Mouse (Mus musculus) gastrocnemius, adult 18-20 months (tissue): Measurements from ENCODE around the gene Rmi1. TPM values are rescaled to one million over a fixed set of nuclear protein-coding genes. Genes with fewer than 3 reads are reported as not detected.
A peak's percentile ranks its signal among the peaks of the same experiment; 100 is the strongest.
"Not testable (repeated sequence)": the region's sequence is repeated elsewhere in the genome, so short reads cannot be mapped to it uniquely, and the experiment has no call there.

Experiments
- DNase-seq: peaks from one replicate; pipeline ENCODE4 v3.0.0; 2021; ENCODE audit warnings: low spot score
- total RNA-seq, 2 experiments: library from RNA; stranded (reverse); gene quantifications; 2 replicates each; pipeline ENCODE4 v1.2.3; 2021

Gene Rmi1
- total RNA-seq, 2 experiments from 2014 or later, result 5.3 to 6.7 TPM

DNA sequence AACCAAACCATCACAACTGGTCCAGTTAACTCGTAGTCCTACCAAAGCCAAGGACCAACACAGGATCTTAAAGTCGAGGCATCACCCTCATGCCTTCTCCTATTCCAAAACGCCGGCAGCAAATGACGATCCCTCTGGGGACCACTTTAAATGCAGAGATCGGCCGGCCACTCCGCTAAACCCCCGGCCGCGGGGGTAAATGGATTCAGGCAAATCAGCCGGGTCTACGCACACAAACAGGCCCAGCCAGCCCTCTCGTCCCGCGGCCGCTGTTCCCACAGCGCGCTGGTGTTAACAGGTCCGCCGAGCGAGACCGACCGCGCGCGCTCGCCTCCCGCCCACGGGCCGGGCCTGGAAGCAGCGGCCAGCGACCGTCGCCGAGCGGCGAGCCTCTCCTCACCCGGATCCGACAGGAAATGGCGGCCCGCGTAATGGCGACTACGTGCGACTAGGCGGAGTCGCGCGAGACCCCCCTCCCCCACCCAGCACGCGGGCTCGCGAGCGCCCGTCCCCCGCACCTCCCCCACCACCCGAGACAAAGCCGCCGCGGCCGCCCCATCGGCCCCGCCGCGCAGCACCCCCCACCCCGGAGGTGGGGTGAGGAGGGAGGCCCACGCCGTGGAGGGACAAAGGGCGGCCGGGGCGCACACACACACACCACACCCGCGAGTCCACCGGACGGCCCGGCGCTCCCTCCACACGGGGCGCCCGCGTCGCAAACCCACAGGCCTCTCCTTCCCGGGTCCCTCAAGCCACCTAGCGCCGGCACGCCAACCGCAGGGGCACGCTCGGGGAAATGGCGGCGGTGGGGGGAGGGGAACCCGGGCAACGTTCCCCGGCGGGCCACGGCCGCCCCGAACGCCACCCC lies 679 bp upstream of the Rmi1 start:
- peak; percentile 51 for DNase-seq

DNA sequence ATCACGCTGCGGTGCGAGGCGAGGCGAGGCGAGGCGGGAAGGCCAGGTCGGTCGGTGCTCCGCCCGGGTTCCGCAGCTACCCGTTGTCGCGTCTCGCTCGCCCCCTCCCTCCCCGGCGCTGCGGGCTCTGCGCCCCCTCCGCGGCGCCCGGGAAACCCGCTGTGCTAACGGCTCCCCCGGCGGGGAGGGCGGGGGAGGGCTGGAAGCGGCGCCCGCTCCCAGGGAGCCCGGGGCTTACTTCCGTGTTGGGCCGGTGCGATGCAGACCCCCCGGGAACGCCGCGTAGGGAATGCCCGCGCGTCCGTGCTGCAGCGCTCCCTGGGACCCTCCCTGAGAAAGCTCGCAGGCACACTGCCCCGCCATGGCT lies 679 bp downstream of the Rmi1 start:
- no peak for DNase-seq

DNA sequence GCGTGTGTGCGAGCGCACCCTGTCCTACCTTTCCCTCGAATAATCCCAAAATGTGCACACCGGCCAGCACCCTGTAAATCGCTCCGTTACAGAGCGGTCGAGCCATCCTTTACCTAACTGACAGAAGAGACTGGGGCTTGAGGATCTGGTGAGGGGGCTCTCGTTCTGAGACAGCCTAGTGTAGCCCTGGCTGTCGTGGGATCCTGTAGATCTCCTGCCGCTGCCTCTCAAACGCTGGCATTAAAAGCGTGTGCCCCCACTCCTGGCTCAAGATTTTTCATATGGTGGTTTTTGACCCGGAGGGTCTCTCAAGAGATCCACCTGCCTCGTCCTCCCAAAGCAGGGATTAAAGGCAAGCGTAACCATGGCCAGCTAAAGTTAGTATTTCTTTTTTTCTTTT lies 1.2 kb downstream of the Rmi1 start, which contains the start of gene Hnrnpk:
Hnrnpk (minus strand) TSS at position 101 of the 400 bp plus-strand sequence.
- not testable (repeated sequence) for DNase-seq

DNA sequence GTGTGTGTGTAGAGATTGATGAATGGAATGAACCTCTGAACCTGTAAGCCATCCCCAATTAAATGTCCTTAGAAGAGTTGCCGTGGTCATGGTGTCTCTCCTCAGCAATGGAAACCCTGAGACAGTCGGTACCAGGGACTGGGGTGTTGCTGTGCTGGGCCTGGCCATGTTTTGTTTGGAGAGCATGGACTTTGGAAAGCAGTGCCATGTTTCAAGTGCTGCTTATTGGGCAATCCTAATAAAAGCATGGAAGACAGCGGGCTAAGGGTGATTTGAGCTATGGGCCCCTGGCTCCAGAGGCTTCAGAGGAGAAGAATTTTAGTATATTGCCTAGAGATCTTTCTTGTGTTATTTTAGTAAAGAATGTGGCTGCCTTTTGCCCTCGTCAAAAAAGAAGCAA lies 9.0 kb downstream of the Rmi1 start:
- DNase-seq, result no peak

DNA sequence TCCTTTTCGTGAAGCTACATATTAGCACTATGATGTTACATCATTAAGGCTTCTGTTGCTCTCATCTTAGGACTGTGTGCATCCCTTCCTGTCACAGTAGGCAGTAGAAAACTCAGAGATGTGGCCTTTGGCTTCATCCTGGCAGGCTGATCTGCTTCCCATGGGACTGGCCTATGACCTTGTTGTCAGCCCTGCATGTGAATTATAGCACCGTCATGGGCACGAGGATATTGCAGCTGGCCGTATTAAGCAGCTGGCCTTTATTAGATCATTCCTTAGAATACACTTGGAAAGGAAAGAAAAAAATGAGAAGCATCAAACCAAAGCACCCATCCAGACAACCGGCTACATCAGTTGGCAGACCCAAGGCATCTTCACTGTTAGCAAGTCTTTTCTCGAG lies 13.3 kb downstream of the Rmi1 start:
- peak; percentile 33 for DNase-seq

DNA sequence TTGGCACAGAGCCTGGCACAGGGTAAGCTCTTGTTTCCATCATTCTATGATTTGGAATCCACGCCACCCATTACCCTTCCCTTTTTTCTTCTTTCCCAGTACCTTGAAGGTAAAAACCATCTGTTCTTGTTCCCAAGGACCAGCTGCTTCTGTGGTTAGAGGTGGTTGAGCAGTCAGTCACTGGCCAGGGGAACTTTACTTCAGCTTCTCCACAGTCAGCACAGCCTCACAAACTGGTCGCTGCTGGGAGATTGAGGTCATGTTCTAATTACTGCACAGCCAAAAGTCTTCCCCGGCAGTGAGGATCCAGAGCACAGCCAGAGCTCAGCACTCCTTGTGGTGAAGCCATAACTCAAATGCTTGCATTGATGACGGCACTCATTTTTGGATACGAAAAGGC lies 13.8 kb downstream of the Rmi1 start:
- DNase-seq, result peak; percentile 37

DNA sequence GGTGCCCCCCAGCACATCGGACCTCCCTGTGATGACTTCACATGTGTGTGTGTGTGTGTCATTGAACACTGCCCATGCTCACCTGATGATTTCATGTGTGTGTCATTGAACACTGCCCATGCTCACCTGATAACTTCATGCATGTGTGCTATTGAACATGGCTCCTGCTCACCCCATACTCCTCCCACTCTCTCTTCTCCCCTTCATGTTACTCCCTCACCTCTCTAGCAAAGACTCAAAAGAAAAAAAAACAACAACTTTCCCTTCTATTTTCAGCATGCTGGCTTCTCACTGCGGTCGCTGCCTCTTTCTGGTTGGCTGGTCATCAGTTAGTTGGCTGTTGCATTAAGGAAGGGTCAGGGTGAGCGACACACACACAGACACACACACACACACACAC lies 16.6 kb downstream of the Rmi1 start:
- no peak for DNase-seq

DNA sequence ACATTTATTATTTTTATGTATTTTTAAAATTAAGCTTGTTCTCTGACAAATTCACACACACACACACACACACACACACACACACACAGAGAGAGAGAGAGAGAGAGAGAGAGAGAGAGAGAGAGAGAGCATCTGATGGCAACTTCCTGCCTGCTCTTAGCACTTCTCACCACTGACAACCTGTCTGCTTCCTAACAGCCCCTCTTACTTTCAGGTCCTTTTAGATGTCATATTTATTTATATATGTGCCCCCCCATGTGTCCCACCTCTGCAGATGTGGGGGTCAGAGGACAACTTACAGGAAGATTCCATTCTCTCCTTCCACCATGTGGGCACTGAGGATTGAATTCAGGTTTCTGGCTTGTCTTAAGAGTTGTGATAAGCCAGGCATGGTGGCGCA lies 17.2 kb downstream of the Rmi1 start:
- DNase-seq, result no peak

DNA sequence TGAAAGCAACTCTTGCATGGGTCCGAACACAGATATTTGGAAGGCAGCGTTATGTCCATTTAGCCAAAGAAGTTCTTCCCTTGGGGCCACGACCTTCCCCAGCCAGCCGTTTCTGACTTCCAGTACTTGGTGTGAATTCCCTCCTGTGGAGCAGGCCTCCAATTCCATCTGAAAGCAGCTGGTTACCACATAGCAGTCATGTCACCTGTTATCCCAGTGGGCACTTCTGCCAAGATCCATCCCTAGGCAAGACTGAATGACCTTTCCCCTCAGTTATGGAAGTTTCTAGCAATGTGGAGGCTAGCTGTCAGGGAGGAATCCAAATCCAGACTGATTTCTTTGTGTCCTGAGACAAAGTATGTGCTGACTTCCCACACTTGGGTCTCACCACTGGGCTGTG lies 19.0 kb downstream of the Rmi1 start:
- DNase-seq, result no peak

DNA sequence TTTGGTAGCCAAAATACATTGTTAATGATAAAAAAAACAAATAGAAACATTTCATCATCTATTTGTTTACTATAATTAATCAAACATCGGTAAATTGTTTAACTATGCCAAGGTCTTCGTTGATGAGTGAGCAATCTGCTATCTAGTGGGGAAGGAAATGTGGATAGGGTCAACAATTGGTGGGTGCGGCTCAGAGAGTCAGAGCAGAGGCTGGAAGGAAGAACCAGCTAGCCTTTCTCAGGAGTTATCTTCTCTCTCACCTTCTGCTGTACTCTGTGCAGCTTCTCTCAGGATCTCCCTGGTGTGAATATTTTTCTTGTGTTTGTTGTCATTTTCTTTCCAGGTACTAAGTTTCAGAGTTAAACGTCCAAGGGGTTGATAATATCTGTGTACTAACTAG lies 20.2 kb downstream of the Rmi1 start:
- no peak for DNase-seq

DNA sequence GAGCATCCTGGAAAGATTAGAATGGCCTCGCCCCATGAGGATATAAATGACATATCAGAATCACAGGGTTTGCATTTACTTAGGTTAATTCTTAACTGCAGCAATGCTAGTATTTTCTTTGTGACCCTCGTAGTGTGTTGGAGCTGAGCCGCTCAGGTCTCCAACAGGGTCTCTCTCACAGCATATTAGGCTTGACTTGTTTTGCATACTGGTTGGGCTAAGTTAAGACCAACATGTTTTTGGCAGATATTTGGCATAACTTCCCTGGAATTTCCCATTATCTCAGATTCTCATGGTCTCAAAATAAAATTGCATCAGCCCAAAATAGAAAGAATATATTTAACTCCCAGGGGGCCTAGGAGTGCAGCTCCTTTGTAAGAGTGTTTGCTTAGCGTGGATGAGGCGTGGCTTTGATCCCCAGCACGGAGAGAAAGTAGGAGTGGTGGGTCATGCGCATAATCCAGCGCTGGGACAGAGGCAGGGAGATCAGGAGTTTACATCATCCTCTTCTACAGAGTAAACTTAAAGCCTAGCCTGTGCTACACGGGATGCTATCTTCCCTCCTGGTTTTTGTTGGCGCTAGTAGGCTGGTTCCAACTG lies 21.1 kb downstream of the Rmi1 start:
- no peak for DNase-seq

DNA sequence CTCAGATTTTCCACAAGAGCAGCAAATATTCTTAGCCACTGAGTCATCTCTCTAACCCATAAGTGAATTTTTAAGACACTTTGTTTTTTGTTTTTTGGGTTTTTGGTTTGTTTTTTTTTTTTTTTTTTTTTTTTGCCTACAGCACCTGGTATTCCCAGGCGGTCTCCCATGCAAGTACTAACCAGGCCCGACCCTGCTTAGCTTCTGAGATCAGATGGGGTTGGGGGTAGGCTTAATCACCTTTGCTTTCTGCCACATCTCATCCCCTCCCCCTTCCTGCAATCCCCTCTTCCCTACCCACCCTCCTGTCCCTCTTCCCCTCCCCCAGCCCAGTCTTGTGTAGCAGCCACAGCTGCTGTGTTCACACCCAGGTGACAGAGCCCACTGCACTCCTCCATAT lies 37.7 kb downstream of the Rmi1 start:
- DNase-seq, result no peak

DNA sequence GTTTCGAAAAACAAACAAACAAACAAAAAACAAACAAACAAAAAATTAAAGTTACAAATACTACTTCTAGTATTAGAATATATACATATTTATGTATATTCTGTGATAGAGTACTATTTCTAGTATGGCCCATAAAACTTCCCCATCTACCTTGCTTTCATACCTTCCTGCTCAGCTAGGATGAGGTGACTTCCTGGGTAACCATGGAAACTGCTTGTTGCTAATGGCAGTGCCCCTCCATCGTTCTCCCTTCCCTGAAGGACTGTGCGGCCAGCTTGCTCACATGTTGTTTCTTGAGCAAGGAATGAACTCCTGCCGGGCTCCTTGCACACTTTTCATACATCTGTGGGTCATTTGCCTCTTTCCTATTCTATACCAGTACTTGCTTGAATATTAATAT lies 41.3 kb downstream of the Rmi1 start:
- DNase-seq, result no peak

DNA sequence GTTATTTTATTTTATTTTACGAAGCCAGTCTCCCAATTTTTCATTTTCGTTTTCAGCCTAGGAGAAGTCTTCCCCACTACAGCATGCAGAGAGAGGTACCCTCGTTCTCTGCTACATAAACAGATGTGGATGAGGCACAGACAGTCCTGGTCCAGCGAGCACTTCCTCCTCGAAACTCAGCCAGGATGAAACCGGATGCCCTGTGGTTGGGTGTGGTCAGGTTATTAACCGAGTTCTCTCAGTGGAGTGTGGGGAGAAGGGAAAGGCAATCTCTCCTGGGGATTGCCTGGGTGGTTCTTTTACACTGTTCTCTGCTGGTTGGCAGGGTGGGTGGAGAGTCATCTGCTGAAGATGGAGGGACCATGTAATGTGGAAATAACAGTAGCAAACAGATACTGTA lies 41.7 kb downstream of the Rmi1 start:
- DNase-seq, result peak; percentile 11

DNA sequence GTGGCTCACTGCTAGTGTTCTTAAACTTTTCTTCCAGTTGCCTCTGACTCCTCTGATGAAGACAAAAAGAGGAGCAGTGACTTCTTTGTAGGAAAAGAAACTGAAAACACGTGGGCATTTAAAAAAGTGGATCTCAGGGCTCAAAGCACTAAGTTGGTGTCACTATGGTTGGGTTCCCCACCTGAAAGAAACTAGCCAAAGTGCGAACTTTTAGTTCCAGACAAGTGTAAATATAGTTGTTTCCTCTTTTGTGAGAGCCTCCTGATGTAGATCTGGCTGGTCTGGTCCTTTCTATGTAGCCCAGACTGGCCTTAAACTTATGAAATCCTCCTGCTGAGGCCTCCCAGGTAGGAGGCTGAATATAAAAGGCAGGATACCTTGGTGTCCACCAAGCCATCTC lies 44.5 kb downstream of the Rmi1 start:
- no peak for DNase-seq

DNA sequence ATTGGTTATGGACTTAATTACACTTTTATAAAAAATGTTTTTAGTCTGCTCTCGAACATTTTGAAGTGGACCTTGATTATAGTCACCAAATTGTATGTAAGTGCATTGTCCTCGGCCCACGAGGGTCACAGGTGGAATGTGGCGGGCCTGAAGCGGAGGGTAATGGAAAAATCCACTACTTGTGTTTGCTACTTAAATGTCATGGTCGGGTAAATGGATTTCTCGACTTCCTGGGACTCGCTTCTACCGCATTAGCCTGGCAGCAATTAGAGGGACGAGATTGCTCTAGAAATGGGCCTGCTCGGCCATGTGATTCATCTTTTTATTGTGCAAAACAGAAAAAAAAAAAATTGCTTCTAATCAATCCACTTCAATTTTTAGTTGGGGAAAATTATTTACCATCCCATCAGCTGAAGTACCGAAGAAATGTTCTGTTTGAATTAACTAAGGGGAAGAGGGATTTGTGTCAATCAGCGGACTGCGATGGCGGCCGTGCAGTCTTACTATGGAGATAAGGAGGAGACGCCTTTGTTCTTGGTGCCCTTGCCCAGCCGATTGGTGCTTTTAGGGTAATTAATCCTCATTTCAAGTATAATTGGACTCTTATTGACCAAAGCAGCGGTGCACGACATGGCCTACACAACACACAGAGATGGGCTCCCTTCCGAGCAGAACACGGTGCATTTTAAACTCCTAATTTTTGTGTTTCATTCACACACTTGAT lies 48.6 kb downstream of the Rmi1 start:
- no peak for DNase-seq

DNA sequence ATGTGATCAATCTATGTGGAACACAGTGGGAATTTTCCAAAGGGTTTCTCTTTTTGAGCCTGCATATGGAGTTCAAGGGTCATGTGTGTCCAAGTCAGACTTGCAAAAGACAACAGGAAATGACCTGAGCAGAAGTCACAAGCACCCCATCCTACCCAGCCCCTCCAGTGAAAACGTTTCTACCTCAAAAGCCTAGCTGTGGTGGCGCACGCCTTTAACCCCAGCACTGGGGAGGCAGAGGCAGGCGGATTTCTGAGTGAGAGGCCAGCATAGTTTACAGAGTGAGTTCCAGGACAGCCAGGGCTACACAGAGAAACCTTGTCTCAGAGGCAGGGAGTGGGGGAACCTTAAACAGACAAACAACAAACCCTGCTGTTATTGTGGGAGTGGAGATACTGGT lies 50.2 kb downstream of the Rmi1 start:
- DNase-seq, result no peak

DNA sequence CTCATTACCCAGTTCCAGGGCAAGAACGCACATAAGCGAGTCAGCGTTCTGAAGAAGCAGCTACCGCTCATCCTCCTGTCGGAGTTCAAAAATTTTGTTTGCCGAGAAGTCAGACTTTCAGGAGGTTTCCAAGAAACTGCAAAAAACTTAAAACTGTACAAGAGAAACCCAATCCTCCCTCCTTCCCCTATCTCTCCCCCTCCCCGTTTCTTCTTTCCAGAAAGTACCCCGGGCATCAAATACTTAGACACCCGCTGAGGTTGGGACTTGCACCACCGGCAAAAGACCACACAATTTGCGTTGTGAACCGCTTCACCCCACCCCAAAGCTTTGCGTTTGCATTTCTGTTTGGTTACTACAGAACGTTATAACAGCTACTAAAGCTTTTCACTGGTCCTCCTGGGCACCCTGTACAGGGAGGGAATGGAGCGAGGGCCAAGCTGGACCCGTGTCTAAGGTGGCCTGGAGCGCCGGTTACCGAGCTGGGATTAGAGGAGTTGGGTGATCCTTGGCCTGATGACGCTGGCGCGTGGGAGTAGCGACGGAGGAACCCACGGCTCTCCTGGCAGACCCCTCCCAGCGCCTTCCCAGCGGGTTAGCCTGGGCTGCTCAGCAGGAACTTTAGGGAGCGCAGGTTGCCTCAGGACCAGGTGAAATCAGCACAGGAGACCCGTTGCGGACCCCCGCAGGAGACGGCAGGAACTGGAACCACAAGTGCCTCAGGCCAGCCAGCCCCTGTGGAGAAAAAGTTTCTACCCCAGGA lies 50.8 kb downstream of the Rmi1 start:
- DNase-seq, result no peak

DNA sequence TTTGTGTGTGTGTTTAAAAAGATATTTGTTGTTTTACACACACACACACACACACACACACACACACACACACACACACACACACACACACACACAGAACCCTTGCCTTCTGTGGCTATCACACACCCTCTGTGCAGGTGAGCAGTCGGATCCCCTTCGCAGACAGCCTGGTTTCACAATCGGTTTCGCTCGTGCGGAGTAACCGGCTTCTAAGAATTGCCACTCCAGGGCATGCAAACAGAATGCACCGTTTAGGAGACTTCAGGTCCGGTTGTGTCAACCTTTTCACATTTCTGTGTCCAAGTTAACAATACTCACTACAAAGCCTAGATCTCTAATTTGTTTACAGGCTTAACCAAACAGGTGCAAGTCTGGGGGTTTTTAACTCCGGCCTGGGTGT lies 51.5 kb downstream of the Rmi1 start:
- DNase-seq, result no peak

DNA sequence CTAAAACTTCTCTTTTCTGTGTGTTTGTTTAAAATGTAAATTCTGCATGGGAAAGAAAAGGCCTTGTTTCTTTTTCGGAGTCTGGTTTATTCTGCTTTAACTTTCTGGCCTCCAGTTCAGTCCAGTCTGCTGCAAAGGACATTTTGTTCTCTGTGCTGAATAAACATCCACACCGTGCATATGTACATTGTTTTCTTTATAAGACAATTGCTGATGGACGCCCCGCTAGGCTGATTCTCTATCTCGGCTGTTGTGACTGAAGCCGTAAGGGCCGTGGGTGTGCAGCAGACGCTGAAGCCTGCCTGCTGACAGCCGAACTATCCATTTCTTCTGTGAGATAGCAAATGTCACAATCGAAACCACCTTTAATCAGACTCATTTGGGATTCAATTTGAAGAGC lies 54.5 kb downstream of the Rmi1 start:
- DNase-seq, result no peak

DNA sequence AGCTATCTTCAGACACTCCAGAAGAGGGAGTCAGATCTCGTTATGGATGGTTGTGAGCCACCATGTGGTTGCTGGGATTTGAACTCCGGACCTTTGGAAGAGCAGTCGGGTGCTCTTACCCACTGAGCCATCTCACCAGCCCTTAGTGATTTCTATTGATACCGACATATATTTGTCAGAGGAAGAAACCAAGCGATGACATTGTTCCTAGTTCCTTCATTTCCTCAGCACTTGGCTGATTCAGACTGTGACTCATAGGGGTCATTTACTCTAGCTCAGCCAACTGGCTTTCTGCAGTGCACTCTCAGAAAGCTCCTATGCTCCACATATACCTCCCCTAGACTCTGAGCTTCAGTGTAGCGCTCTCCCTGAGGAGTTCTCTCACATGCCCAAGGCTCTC lies 56.8 kb downstream of the Rmi1 start:
- not testable (repeated sequence) for DNase-seq
